Mouse (Mus musculus) thymus, adult 2 months (tissue): Measurements from ENCODE around the gene Efemp2. TPM values are rescaled to one million over a fixed set of nuclear protein-coding genes. Genes with fewer than 3 reads are reported as not detected.

ENCODE experiments used
- DNase-seq: peaks from one replicate; pipeline ENCODE4 v3.0.0; 2021
- H3K27ac ChIP-seq: fragments of 200-500 bp; 2 replicates; pipeline ENCODE4 v1.5.1; 2012; ENCODE audit warnings: low read length, control low read depth; ENCODE audit not compliant: control insufficient read depth, insufficient read depth
- H3K27me3 ChIP-seq: fragments of 200-500 bp; 2 replicates; pipeline ENCODE4 v1.6.1; 2012; ENCODE audit warnings: mild to moderate bottlenecking, low read length, moderate library complexity, mixed read lengths; ENCODE audit not compliant: control insufficient read depth, insufficient read depth
- H3K36me3 ChIP-seq: fragments of 200-500 bp; 2 replicates; pipeline ENCODE4 v1.6.1; 2012; ENCODE audit warnings: mild to moderate bottlenecking, low read length, moderate library complexity; ENCODE audit not compliant: control insufficient read depth, insufficient read depth
- H3K4me1 ChIP-seq: fragments of 200-500 bp; replicated peaks from 2 replicates; pipeline ENCODE4 v1.6.1; 2012; ENCODE audit warnings: low read length; ENCODE audit not compliant: control insufficient read depth, insufficient read depth
- H3K4me3 ChIP-seq: fragments of 200-500 bp; 2 replicates; pipeline ENCODE4 v1.5.1; 2012; ENCODE audit warnings: mild to moderate bottlenecking, low read length, control low read depth, moderate library complexity; ENCODE audit not compliant: control insufficient read depth, insufficient read depth
- CTCF ChIP-seq: fragments of 200-500 bp; IDR thresholded peaks from 2 replicates; pipeline ENCODE4 v1.5.1; 2012; ENCODE audit warnings: mild to moderate bottlenecking, control low read depth, low read length, moderate library complexity, borderline replicate concordance; ENCODE audit not compliant: control insufficient read depth, poor library complexity, insufficient read depth; ENCODE audit errors: extremely low read depth
- POLR2A ChIP-seq: fragments of 200-500 bp; IDR thresholded peaks from 2 replicates; pipeline ENCODE4 v1.6.1; 2012; ENCODE audit warnings: mild to moderate bottlenecking, low read length, control low read depth, moderate library complexity; ENCODE audit not compliant: control insufficient read depth, poor library complexity, insufficient read depth; ENCODE audit errors: extremely low read depth
- WGBS: fragments of 180-500 bp; shearing (Covaris S2); methylation state at CpG from one replicate; pipeline ENCODE4 v1.1.7; 2018; 5-methylcytosine and 5-hydroxymethylcytosine counted together
- polyA plus RNA-seq: library from polyadenylated mRNA; depleted of rRNA; stranded (reverse); fragments of >200 nt; gene quantifications from 2 replicates; pipeline ENCODE4 v1.2.3, GENCODE M21; 2012

Efemp2 gene
- polyA plus RNA-seq, 1 experiment: 21.6 TPM

GRCm38 (mm10) chr19:5455037-5455436 lies 18.7 kb upstream of the Efemp2 start:
- no peaks in the 10 kb centered on the region for H3K27me3 ChIP-seq
- WGBS: 96% methylated on average over 12 of the region's 12 CpGs
- H3K27ac ChIP-seq: no peak overlapping the region
- no peaks in the 10 kb centered on the region for H3K36me3 ChIP-seq
- no peak overlapping the region for H3K4me3 ChIP-seq
- no peak for DNase-seq
- H3K4me1 ChIP-seq: peaks cover 21% of the 10 kb centered on the region
- TF ChIP-seq CTCF (no peak), POLR2A (no peak)

GRCm38 (mm10) chr19:5455568-5455967 lies 18.2 kb upstream of the Efemp2 start:
- no peaks in the 10 kb centered on the region for H3K27me3 ChIP-seq
- no peak overlapping the region for H3K4me3 ChIP-seq
- no peaks in the 10 kb centered on the region for H3K36me3 ChIP-seq
- peaks cover 21% of the 10 kb centered on the region for H3K4me1 ChIP-seq
- 88% methylated on average over 8 of the region's 8 CpGs for WGBS
- no peak for DNase-seq
- H3K27ac ChIP-seq: no peak overlapping the region
- TF ChIP-seq POLR2A (no peak), CTCF (no peak)

- H3K4me1 ChIP-seq: peaks cover 25% of the 10 kb centered on the region
- TF ChIP-seq CTCF (no peak), POLR2A (no peak)
- WGBS: 2% methylated on average over 26 of the region's 26 CpGs
Observed at GRCm38 (mm10) chr19:5456241-5456921, 17.4 kb upstream of the Efemp2 start.

GRCm38 (mm10) chr19:5456922-5457745 lies 16.6 kb upstream of the Efemp2 start:
- TF ChIP-seq CTCF (0 out of 2 replicates have a peak, but pooled peaks have one; percentile 31), POLR2A (peak; percentile 94)

More at GRCm38 (mm10) chr19:5456241-5456921, 17.4 kb upstream of the Efemp2 start:
- H3K36me3 ChIP-seq: no peaks in the 10 kb centered on the region
- DNase-seq: no peak
- H3K4me3 ChIP-seq: peak overlapping the region; percentile 67
- H3K27me3 ChIP-seq: no peaks in the 10 kb centered on the region
- H3K27ac ChIP-seq: no peak overlapping the region

GRCm38 (mm10) chr19:5457746-5458442 lies 15.9 kb upstream of the Efemp2 start, which contains the start of gene Ccdc85b:
Gene Ccdc85b, minus strand, starts transcription at chr19:5457894.
- DNase-seq: no peak
- no peaks in the 10 kb centered on the region for H3K27me3 ChIP-seq
- no peaks in the 10 kb centered on the region for H3K36me3 ChIP-seq
- 15% methylated on average over 14 of the region's 14 CpGs for WGBS
- peak within 1 kb of the TSS; percentile 67 for H3K4me3 ChIP-seq
- H3K4me1 ChIP-seq: peaks cover 25% of the 10 kb centered on the region
- TF ChIP-seq CTCF (no peak), POLR2A (no peak)
- peak within 1 kb of the TSS; percentile 29; the same call in 1 of the 2 replicates for H3K27ac ChIP-seq

More at GRCm38 (mm10) chr19:5456922-5457745, 16.6 kb upstream of the Efemp2 start:
- WGBS: under 1% methylated on average over 70 of the region's 70 CpGs
- Histone ChIP-seq H3K4me3 (peak overlapping the region; percentile 67), H3K27ac (peak overlapping the region; percentile 29; the same call in 1 of the 2 replicates), H3K36me3 (no peaks in the 10 kb centered on the region), H3K4me1 (peaks cover 25% of the 10 kb centered on the region), H3K27me3 (no peaks in the 10 kb centered on the region)
- DNase-seq: peak; percentile 97

- no peak for DNase-seq
- Histone ChIP-seq H3K4me1 (peaks cover 25% of the 10 kb centered on the region), H3K36me3 (no peaks in the 10 kb centered on the region), H3K27me3 (no peaks in the 10 kb centered on the region), H3K4me3 (no peak overlapping the region), H3K27ac (no peak overlapping the region)
- WGBS: 88% methylated on average over 7 of the region's 7 CpGs
- TF ChIP-seq POLR2A (no peak), CTCF (no peak)
Observed at GRCm38 (mm10) chr19:5459019-5459418, 14.7 kb upstream of the Efemp2 start.
